Mouse (Mus musculus) MEL (cell line): ENCODE measurements at regions not wholly inside any gene's neighbourhood (a gene's known extent, or its start where the extent isn't known, plus 50 kb on each side); places are given as distances from the start of the nearest gene placed in this dataset.

Experiments
- CTCF ChIP-seq, 3 experiments: IDR thresholded peaks in 2 of 3; conservative IDR thresholded peaks in 1 of 3; 2 replicates each; pipeline ENCODE4 v1.5.1; 2011 to 2012; ENCODE audit warnings: low read length in 3 of 3, low read depth in 2 of 3, mild to moderate bottlenecking in 2 of 3, improper control_type of control experiment in 1 of 3, inconsistent platforms in 1 of 3, mixed read lengths in 1 of 3, moderate library complexity in 1 of 3; ENCODE audit not compliant: control insufficient read depth in 1 of 3, insufficient read depth in 1 of 3, poor library complexity in 1 of 3, severe bottlenecking in 1 of 3
- GATA1 ChIP-seq: IDR thresholded peaks from 2 replicates; pipeline ENCODE4 v1.6.1; 2011; ENCODE audit warnings: low read depth, low read length, improper control_type of control experiment
- JUND ChIP-seq: IDR thresholded peaks from 2 replicates; pipeline ENCODE4 v1.6.1; 2011; ENCODE audit warnings: low read depth, mild to moderate bottlenecking, improper control_type of control experiment, low read length
- MAX ChIP-seq: IDR thresholded peaks from 2 replicates; pipeline ENCODE4 v1.6.1; 2011; ENCODE audit warnings: low read length, improper control_type of control experiment
- NELFE ChIP-seq: IDR thresholded peaks from 2 replicates; pipeline ENCODE4 v1.6.1; 2011; ENCODE audit warnings: low read depth, low read length, improper control_type of control experiment
- TAL1 ChIP-seq: IDR thresholded peaks from 2 replicates; pipeline ENCODE4 v1.6.1; 2012; ENCODE audit warnings: mild to moderate bottlenecking, inconsistent platforms, low read length, moderate library complexity, mixed read lengths
- USF1 ChIP-seq: IDR thresholded peaks from 2 replicates; pipeline ENCODE4 v1.6.1; 2014; ENCODE audit warnings: low read depth, mild to moderate bottlenecking, inconsistent platforms, low read length, improper control_type of control experiment, moderate library complexity

DNA sequence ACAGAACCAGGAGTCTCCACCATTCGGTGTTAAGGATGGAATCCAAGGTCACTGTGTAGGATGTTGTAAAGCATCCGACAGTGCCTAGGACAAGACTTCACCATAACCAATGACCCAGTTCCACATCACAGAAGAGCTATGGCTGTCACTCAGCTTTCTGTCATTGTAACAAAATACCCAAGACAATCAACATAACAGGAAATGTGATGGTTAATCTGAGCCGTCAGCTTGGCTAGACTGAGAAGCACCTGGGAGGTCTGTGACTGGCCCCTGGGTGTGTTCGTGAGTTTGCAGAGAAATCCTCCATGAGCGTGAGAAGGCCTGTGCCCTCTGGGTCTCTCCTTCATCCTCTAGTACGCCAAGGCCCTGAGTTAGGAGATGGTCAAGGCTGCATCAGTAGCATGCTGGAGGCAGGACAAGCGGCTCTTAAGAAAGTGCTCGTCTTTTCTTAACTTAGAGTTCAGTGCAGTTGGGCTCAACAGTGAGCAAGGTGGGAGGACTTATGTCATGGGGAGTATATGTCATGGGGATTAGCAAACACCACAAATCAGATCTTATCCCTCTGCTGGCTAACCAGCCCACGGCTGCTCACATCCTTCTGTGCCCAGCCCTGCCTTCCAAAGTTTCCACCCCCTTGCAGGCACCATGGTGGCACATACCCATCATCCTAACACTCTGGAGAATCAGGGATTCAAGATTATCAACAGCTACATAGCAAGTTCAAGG, 57.9 kb upstream of the Adgre5 start:
- TF ChIP-seq GATA1 (no peak), CTCF (IDR thresholded peaks at IDR 0.05 in 2 of 3, conservative IDR thresholded peaks at IDR 0.05 in 1 of 3; ENCODE audit: control insufficient read depth in 1 of 3, insufficient read depth in 1 of 3, low read depth in 2 of 3, low read length in 3 of 3, poor library complexity in 1 of 3, severe bottlenecking in 1 of 3) (no peak), TAL1 (no peak), NELFE (no peak), JUND (no peak), MAX (no peak), USF1 (no peak)
